Mouse (Mus musculus): ENCODE results near the gene Hoxa10. TPM values are rescaled to one million over a fixed set of nuclear protein-coding genes. Genes with fewer than 3 reads are reported as not detected.

Gene Hoxa10
- not detected in 2 replicates for polyA plus RNA-seq (2012; rRNA removed)

GRCm38 (mm10) chr6:52240389-52241000 is at the start of gene Hoxa10:
Gene Hoxa10 (minus strand): TSS chr6:52240854.
- H3K4me1 ChIP-seq (ENCODE audit: control insufficient read depth, insufficient read depth, low read length) = no peaks in the 10 kb centered on the region
- no peak within 1 kb of the TSS for H3K4me3 ChIP-seq (replicated peaks; ENCODE audit: insufficient read depth, low read depth, low read length)
- 2% methylated on average over 35 of the region's 35 CpGs for WGBS
- TF ChIP-seq CTCF (IDR thresholded peaks at IDR 0.05; ENCODE audit: borderline replicate concordance, insufficient read depth, low read depth, low read length) = no peak
- TF ChIP-seq POLR2A (IDR thresholded peaks at IDR 0.05; ENCODE audit: borderline replicate concordance, insufficient read depth, low read length) = no peak
- DNase-seq = peak in 1 of 2 experiments; percentile 30
- peaks cover 24% of the 10 kb centered on the region; the same call in 1 of the 2 replicates for H3K27me3 ChIP-seq (ENCODE audit: control insufficient read depth, insufficient read depth, low read length)
- no peak within 1 kb of the TSS for H3K27ac ChIP-seq (ENCODE audit: insufficient read depth, low read length)

GRCm38 (mm10) chr6:52290186-52290585 is 49.5 kb upstream of the Hoxa10 start:
- no peak for TF ChIP-seq POLR2A (IDR thresholded peaks at IDR 0.05; ENCODE audit: borderline replicate concordance, insufficient read depth, low read length)
- TF ChIP-seq CTCF (IDR thresholded peaks at IDR 0.05; ENCODE audit: borderline replicate concordance, insufficient read depth, low read depth, low read length) = no peak
- H3K27me3 ChIP-seq (ENCODE audit: control insufficient read depth, insufficient read depth, low read length) = peaks cover 13% of the 10 kb centered on the region; the same call in 1 of the 2 replicates
- no peaks in the 10 kb centered on the region for H3K4me1 ChIP-seq (ENCODE audit: control insufficient read depth, insufficient read depth, low read length)
- H3K27ac ChIP-seq (ENCODE audit: insufficient read depth, low read length) = no peak overlapping the region
- WGBS = 23% methylated on average over 12 of the region's 12 CpGs
- H3K4me3 ChIP-seq (replicated peaks; ENCODE audit: insufficient read depth, low read depth, low read length) = no peak overlapping the region
- DNase-seq = no peak

- no peaks in the 10 kb centered on the region for H3K4me1 ChIP-seq (ENCODE audit: control insufficient read depth, insufficient read depth, low read length)
- H3K27ac ChIP-seq (ENCODE audit: insufficient read depth, low read length) = no peak overlapping the region
- WGBS = 88% methylated on average over 5 of the region's 5 CpGs
- H3K27me3 ChIP-seq (ENCODE audit: control insufficient read depth, insufficient read depth, low read length) = no peaks in the 10 kb centered on the region; the same call in 1 of the 2 replicates
- TF ChIP-seq POLR2A (IDR thresholded peaks at IDR 0.05; ENCODE audit: borderline replicate concordance, insufficient read depth, low read length) = no peak
- no peak for TF ChIP-seq CTCF (IDR thresholded peaks at IDR 0.05; ENCODE audit: borderline replicate concordance, insufficient read depth, low read depth, low read length)
- H3K4me3 ChIP-seq (replicated peaks; ENCODE audit: insufficient read depth, low read depth, low read length) = no peak overlapping the region
- no peak for DNase-seq
These were observed 43.2 kb upstream of the Hoxa10 start for GRCm38 (mm10) chr6:52283896-52284295.

GRCm38 (mm10) chr6:52281084-52281483 is 40.4 kb upstream of the Hoxa10 start:
- TF ChIP-seq POLR2A (IDR thresholded peaks at IDR 0.05; ENCODE audit: borderline replicate concordance, insufficient read depth, low read length) = no peak
- TF ChIP-seq CTCF (IDR thresholded peaks at IDR 0.05; ENCODE audit: borderline replicate concordance, insufficient read depth, low read depth, low read length) = no peak
- Histone ChIP-seq H3K4me3 (replicated peaks; ENCODE audit: insufficient read depth, low read depth, low read length) (no peak overlapping the region), H3K4me1 (ENCODE audit: control insufficient read depth, insufficient read depth, low read length) (no peaks in the 10 kb centered on the region), H3K27me3 (ENCODE audit: control insufficient read depth, insufficient read depth, low read length) (no peaks in the 10 kb centered on the region; the same call in 1 of the 2 replicates), H3K27ac (ENCODE audit: insufficient read depth, low read length) (no peak overlapping the region)
- no peak for DNase-seq
- WGBS = 77% methylated on average over 12 of the region's 12 CpGs

GRCm38 (mm10) chr6:52276920-52277319 is 36.3 kb upstream of the Hoxa10 start:
- WGBS = 4% methylated on average over 5 of the region's 5 CpGs
- no peak overlapping the region for H3K4me3 ChIP-seq (replicated peaks; ENCODE audit: insufficient read depth, low read depth, low read length)

GRCm38 (mm10) chr6:52276382-52276781 is 35.7 kb upstream of the Hoxa10 start:
- 3% methylated on average over 6 of the region's 6 CpGs for WGBS
- Histone ChIP-seq H3K27ac (ENCODE audit: insufficient read depth, low read length) (no peak overlapping the region), H3K27me3 (ENCODE audit: control insufficient read depth, insufficient read depth, low read length) (peaks cover 7% of the 10 kb centered on the region; the same call in 1 of the 2 replicates), H3K4me3 (replicated peaks; ENCODE audit: insufficient read depth, low read depth, low read length) (no peak overlapping the region), H3K4me1 (ENCODE audit: control insufficient read depth, insufficient read depth, low read length) (no peaks in the 10 kb centered on the region)
- TF ChIP-seq POLR2A (IDR thresholded peaks at IDR 0.05; ENCODE audit: borderline replicate concordance, insufficient read depth, low read length) = no peak
- no peak for TF ChIP-seq CTCF (IDR thresholded peaks at IDR 0.05; ENCODE audit: borderline replicate concordance, insufficient read depth, low read depth, low read length)
- DNase-seq = no peak

More at GRCm38 (mm10) chr6:52276920-52277319, 36.3 kb upstream of the Hoxa10 start:
- Histone ChIP-seq H3K27me3 (ENCODE audit: control insufficient read depth, insufficient read depth, low read length) (peaks cover 7% of the 10 kb centered on the region; the same call in 1 of the 2 replicates), H3K27ac (ENCODE audit: insufficient read depth, low read length) (no peak overlapping the region), H3K4me1 (ENCODE audit: control insufficient read depth, insufficient read depth, low read length) (no peaks in the 10 kb centered on the region)
- no peak for TF ChIP-seq CTCF (IDR thresholded peaks at IDR 0.05; ENCODE audit: borderline replicate concordance, insufficient read depth, low read depth, low read length)
- no peak for TF ChIP-seq POLR2A (IDR thresholded peaks at IDR 0.05; ENCODE audit: borderline replicate concordance, insufficient read depth, low read length)
- no peak for DNase-seq

- WGBS = 11% methylated on average over 8 of the region's 8 CpGs
- TF ChIP-seq CTCF (IDR thresholded peaks at IDR 0.05; ENCODE audit: borderline replicate concordance, insufficient read depth, low read depth, low read length) = no peak
- DNase-seq = no peak
- H3K4me1 ChIP-seq (ENCODE audit: control insufficient read depth, insufficient read depth, low read length) = no peaks in the 10 kb centered on the region
- peaks cover 7% of the 10 kb centered on the region; the same call in 1 of the 2 replicates for H3K27me3 ChIP-seq (ENCODE audit: control insufficient read depth, insufficient read depth, low read length)
- H3K4me3 ChIP-seq (replicated peaks; ENCODE audit: insufficient read depth, low read depth, low read length) = no peak overlapping the region
- H3K27ac ChIP-seq (ENCODE audit: insufficient read depth, low read length) = no peak overlapping the region
These were observed 35.1 kb upstream of the Hoxa10 start for GRCm38 (mm10) chr6:52275563-52276280.

- 5% methylated on average over 11 of the region's 11 CpGs for WGBS
- H3K27ac ChIP-seq (ENCODE audit: insufficient read depth, low read length) = no peak overlapping the region
- no peak for TF ChIP-seq POLR2A (IDR thresholded peaks at IDR 0.05; ENCODE audit: borderline replicate concordance, insufficient read depth, low read length)
- TF ChIP-seq CTCF (IDR thresholded peaks at IDR 0.05; ENCODE audit: borderline replicate concordance, insufficient read depth, low read depth, low read length) = no peak
These were observed 33.9 kb upstream of the Hoxa10 start for GRCm38 (mm10) chr6:52274576-52274975.

More at GRCm38 (mm10) chr6:52274576-52274975, 33.9 kb upstream of the Hoxa10 start:
- Histone ChIP-seq H3K4me3 (replicated peaks; ENCODE audit: insufficient read depth, low read depth, low read length) (no peak overlapping the region), H3K27me3 (ENCODE audit: control insufficient read depth, insufficient read depth, low read length) (peaks cover 10% of the 10 kb centered on the region; the same call in 1 of the 2 replicates), H3K4me1 (ENCODE audit: control insufficient read depth, insufficient read depth, low read length) (no peaks in the 10 kb centered on the region)
- DNase-seq = no peak
